Mouse (Mus musculus): ENCODE measurements at regions not wholly inside any gene's neighbourhood (a gene's known extent, or its start where the extent isn't known, plus 50 kb on each side); places are given as distances from the start of the nearest gene placed in this dataset.

DNA sequence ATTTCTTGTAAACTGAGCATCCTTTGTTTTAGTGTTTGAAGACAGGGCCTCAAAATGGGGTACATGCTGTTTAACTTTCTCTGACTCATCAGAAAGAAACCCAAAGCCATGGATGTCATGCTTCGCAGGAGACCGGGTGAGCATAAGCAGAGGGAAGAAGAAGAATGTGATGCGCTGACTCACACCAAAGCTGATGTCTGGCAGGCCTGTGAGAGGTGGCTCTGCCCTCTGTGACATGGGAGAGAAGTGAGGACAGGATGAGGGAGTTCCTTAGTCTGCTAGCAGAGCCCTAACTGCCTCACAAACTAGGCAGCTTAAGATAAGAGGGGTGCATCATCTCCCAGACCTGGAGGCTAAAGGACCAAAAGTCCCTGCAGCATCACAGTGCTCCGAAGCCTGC lies 263.2 kb downstream of the Cd47 start:
- TF ChIP-seq CTCF (IDR thresholded peaks at IDR 0.05; ENCODE audit: borderline replicate concordance, insufficient read depth, low read length) = no peak
- no peak for TF ChIP-seq POLR2A (IDR thresholded peaks at IDR 0.05; ENCODE audit: low read depth, low read length)
